Mouse (Mus musculus) myocyte (in vitro differentiated cells): Measurements from ENCODE around the gene Agpat1. TPM values are rescaled to one million over a fixed set of nuclear protein-coding genes. Genes with fewer than 3 reads are reported as not detected.

Experiments
- H3K27me3 ChIP-seq: one replicate; pipeline ENCODE4 v1.6.1; 2011; ENCODE audit not compliant: control insufficient read depth, insufficient read depth, insufficient read length
- H3K36me3 ChIP-seq: one replicate; pipeline ENCODE4 v1.6.1; 2011; ENCODE audit not compliant: control insufficient read depth, insufficient read depth
- H3K4me2 ChIP-seq: one replicate; pipeline ENCODE4 v1.6.1; 2011; ENCODE audit warnings: low read depth, control low read depth
- H3K4me3 ChIP-seq: one replicate; pipeline ENCODE4 v1.5.1; 2011; ENCODE audit warnings: mild to moderate bottlenecking, control low read depth, moderate library complexity
- H3K79me2 ChIP-seq: one replicate; pipeline ENCODE4 v1.6.1; 2011; ENCODE audit not compliant: control insufficient read depth, insufficient read depth
- H3ac ChIP-seq: one replicate; pipeline ENCODE4 v1.6.1; 2011; ENCODE audit not compliant: control insufficient read depth, insufficient read length
- CEBPB ChIP-seq: IDR thresholded peaks from 2 replicates; pipeline ENCODE4 v1.6.1; 2011; ENCODE audit warnings: mild to moderate bottlenecking, moderate library complexity; ENCODE audit not compliant: poor library complexity, insufficient read depth, severe bottlenecking
- E2F4 ChIP-seq: IDR thresholded peaks from one replicate; pipeline ENCODE4 v1.6.1; 2011; ENCODE audit warnings: mild to moderate bottlenecking, control low read depth, moderate library complexity; ENCODE audit not compliant: insufficient read depth
- MAX ChIP-seq: IDR thresholded peaks from one replicate; pipeline ENCODE4 v1.6.1; 2011; ENCODE audit warnings: low read depth, mild to moderate bottlenecking, control low read depth
- MYOD1 ChIP-seq, 3 experiments: IDR thresholded peaks; one replicate each; pipeline ENCODE4 v1.6.1; 2011; ENCODE audit warnings: control low read depth in 2 of 3, low read depth in 2 of 3, mild to moderate bottlenecking in 2 of 3, moderate library complexity in 1 of 3; ENCODE audit not compliant: insufficient read length in 2 of 3, control insufficient read depth in 1 of 3
- MYOG ChIP-seq, 3 experiments: IDR thresholded peaks; one replicate each; pipeline ENCODE4 v1.6.1; 2011; ENCODE audit warnings: control low read depth in 2 of 3, low read depth in 2 of 3, mild to moderate bottlenecking in 2 of 3; ENCODE audit not compliant: insufficient read length in 2 of 3, control insufficient read depth in 1 of 3, insufficient read depth in 1 of 3
- POLR2A ChIP-seq: IDR thresholded peaks from one replicate; pipeline ENCODE4 v1.6.1; 2011; ENCODE audit warnings: low read depth, mild to moderate bottlenecking, control low read depth, moderate library complexity; ENCODE audit not compliant: insufficient read length
- POLR2AphosphoS2 ChIP-seq: IDR thresholded peaks from one replicate; pipeline ENCODE4 v1.6.1; 2011; ENCODE audit warnings: low read depth, control low read depth; ENCODE audit not compliant: insufficient read length
- REST ChIP-seq: IDR thresholded peaks from one replicate; pipeline ENCODE4 v1.6.1; 2011; ENCODE audit warnings: mild to moderate bottlenecking, control low read depth, moderate library complexity; ENCODE audit not compliant: insufficient read depth, insufficient read length
- SRF ChIP-seq: IDR thresholded peaks from one replicate; pipeline ENCODE4 v1.6.1; 2011; ENCODE audit warnings: low read depth; ENCODE audit not compliant: control insufficient read depth, insufficient read length
- TCF12 ChIP-seq: IDR thresholded peaks from one replicate; pipeline ENCODE4 v1.6.1; 2011; ENCODE audit warnings: mild to moderate bottlenecking, control low read depth; ENCODE audit not compliant: poor library complexity, insufficient read depth, severe bottlenecking
- TCF3 ChIP-seq: IDR thresholded peaks from one replicate; pipeline ENCODE4 v1.6.1; 2011; ENCODE audit warnings: low read depth, control low read depth; ENCODE audit not compliant: insufficient read length
- USF1 ChIP-seq: IDR thresholded peaks from one replicate; pipeline ENCODE4 v1.6.1; 2011; ENCODE audit warnings: low read depth, mild to moderate bottlenecking, control low read depth, moderate library complexity
- polyA plus RNA-seq: library from polyadenylated mRNA; unstranded; fragments of >200 nt; fragmentation: generic; extraction: Trizol; gene quantifications from one replicate; pipeline ENCODE4 v1.2.1, GENCODE M21; 2012; ENCODE audit warnings: missing spikeins

Gene Agpat1
- polyA plus RNA-seq, 1 experiment, result 70.5 TPM

GRCm38 (mm10) chr17:34583397-34583796 lies 20.7 kb upstream of the Agpat1 start:
- no peak for TF ChIP-seq USF1
- TF ChIP-seq TCF3, result no peak
- no peak for TF ChIP-seq MAX
- no peak for TF ChIP-seq TCF12
- no peak for TF ChIP-seq SRF
- TF ChIP-seq POLR2A, result no peak
- TF ChIP-seq E2F4, result no peak
- TF ChIP-seq POLR2AphosphoS2, result no peak
- no peaks in the 10 kb centered on the region for H3K79me2 ChIP-seq
- H3ac ChIP-seq, result no peak overlapping the region
- H3K36me3 ChIP-seq, result no peaks in the 10 kb centered on the region
- no peak overlapping the region for H3K4me3 ChIP-seq
- peaks cover 9% of the 10 kb centered on the region for H3K27me3 ChIP-seq
- H3K4me2 ChIP-seq, result no peak overlapping the region

DNA sequence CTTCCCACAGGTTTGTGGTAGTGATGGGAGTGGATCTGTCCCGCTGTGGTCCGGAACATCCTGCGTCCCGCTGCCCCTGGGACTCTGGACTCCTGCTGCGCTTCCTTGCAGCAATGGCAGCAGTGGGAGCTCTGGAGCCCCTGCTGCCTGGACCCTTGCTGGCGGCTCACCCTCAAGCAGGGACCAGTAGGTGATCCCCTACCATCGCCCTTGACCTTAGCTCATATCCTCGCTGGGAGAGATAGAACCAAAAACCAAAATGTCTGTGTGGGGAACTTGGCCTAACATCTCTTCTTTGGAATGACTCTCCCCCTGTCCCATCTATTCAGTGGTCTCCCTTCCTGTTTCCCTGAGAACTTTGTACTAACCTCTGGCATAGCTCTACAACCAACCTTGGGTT lies 20.2 kb upstream of the Agpat1 start:
- Histone ChIP-seq H3K27me3 (peaks cover 9% of the 10 kb centered on the region), H3ac (no peak overlapping the region), H3K36me3 (no peaks in the 10 kb centered on the region), H3K4me2 (no peak overlapping the region), H3K4me3 (no peak overlapping the region), H3K79me2 (no peaks in the 10 kb centered on the region)
- TF ChIP-seq MAX, result no peak
- no peak for TF ChIP-seq POLR2AphosphoS2
- no peak for TF ChIP-seq REST
- no peak for TF ChIP-seq SRF
- TF ChIP-seq MYOG (IDR thresholded peaks at IDR 0.05; ENCODE audit: control insufficient read depth in 1 of 3, insufficient read depth in 1 of 3, insufficient read length in 2 of 3, low read depth in 2 of 3), result no peak
- no peak for TF ChIP-seq CEBPB
- TF ChIP-seq POLR2A, result no peak
- no peak for TF ChIP-seq USF1
- TF ChIP-seq TCF12, result no peak
- TF ChIP-seq E2F4, result no peak
- TF ChIP-seq MYOD1 (IDR thresholded peaks at IDR 0.05; ENCODE audit: control insufficient read depth in 1 of 3, insufficient read length in 2 of 3, low read depth in 2 of 3), result no peak
- no peak for TF ChIP-seq TCF3

- no peaks in the 10 kb centered on the region for H3K36me3 ChIP-seq
- H3K79me2 ChIP-seq, result no peaks in the 10 kb centered on the region
- H3ac ChIP-seq, result no peak overlapping the region
- peaks cover 9% of the 10 kb centered on the region for H3K27me3 ChIP-seq
- no peak overlapping the region for H3K4me3 ChIP-seq
- no peak for TF ChIP-seq MYOG (IDR thresholded peaks at IDR 0.05; ENCODE audit: control insufficient read depth in 1 of 3, insufficient read depth in 1 of 3, insufficient read length in 2 of 3, low read depth in 2 of 3)
- no peak for TF ChIP-seq POLR2AphosphoS2
- no peak for TF ChIP-seq MAX
- TF ChIP-seq SRF, result no peak
- no peak overlapping the region for H3K4me2 ChIP-seq
These were observed 18.9 kb upstream of the Agpat1 start for GRCm38 (mm10) chr17:34585121-34585520.

DNA sequence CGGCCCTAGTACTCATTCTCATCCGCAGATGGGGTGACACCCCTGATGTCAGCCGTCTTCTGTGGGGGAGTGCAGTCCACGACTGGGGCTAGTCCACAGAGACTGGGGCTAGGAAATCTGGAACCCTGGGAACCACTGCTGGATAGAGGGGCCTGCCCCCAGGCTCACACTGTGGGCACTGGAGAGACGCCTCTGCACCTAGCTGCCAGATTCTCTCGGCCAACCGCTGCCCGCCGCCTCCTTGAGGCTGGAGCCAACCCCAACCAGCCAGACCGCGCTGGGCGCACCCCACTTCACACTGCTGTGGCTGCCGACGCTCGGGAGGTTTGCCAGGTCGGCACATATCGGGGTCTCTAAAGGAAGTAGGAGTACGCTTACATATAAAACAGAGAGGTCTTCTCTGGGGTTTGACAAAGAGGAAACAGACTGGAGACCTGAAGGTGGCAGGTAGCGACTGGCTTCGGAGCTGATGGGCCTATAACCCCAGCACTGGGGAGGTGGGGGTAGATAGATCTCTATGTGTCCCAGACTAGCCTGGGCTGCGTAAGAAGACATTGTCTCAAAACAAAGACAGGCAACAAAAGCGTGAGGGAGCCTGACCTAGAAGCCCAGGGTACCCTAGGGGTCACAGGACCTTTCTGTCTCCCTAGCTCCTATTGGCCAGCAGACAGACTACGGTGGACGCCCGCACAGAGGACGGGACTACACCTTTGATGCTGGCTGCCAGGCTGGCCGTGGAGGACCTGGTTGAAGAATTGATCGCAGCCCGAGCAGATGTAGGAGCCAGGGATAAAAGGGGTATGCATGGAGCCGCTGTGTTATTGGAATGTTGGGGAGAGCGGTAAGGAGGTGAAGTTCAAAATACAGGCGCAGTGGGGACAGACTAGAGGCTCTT lies 17.9 kb upstream of the Agpat1 start:
- H3K27me3 ChIP-seq, result peaks cover 3% of the 10 kb centered on the region
- H3ac ChIP-seq, result peak overlapping the region; percentile 46
- peak overlapping the region; percentile 100 for H3K4me2 ChIP-seq
- TF ChIP-seq E2F4 (no peak), USF1 (no peak), REST (no peak), TCF12 (no peak), TCF3 (no peak), SRF (no peak), POLR2A (no peak), POLR2AphosphoS2 (no peak), MYOD1 (IDR thresholded peaks at IDR 0.05; ENCODE audit: control insufficient read depth in 1 of 3, insufficient read length in 2 of 3, low read depth in 2 of 3) (no peak), CEBPB (no peak), MAX (no peak)
- H3K79me2 ChIP-seq, result no peaks in the 10 kb centered on the region
- H3K4me3 ChIP-seq, result peak overlapping the region; percentile 46
- H3K36me3 ChIP-seq, result no peaks in the 10 kb centered on the region

DNA sequence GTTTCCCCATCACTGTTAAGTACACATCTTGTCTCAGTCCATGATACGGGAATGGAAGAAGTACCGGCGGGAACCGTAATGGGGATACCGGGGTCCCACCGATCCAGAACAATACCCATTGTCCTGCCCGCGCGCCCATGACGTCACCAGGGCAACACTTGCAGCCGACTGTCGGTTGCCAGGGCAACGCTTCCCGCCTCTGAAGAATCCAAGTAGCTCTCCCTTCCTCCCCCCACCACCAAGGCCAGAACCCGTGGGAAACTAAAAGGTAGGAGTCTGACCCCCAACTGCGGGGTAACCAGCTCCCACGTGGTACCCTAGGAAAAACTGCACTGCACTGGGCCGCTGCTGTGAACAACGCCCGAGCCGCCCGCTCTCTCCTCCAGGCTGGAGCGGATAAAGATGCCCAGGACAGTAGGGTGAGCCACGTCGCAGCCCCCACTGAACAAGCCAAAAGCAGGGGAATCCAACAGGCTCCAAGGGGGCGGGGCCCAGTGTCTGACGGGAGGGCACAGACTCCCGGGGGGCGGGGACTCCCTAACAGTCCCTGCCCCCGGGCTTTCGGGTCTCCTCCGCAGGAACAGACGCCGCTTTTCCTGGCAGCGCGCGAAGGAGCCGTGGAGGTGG lies 17.2 kb upstream of the Agpat1 start:
- peak overlapping the region; percentile 46 for H3K4me3 ChIP-seq
- TF ChIP-seq E2F4, result no peak
- TF ChIP-seq POLR2AphosphoS2, result peak; percentile 40
- no peaks in the 10 kb centered on the region for H3K36me3 ChIP-seq
- no peaks in the 10 kb centered on the region for H3K27me3 ChIP-seq
- peak overlapping the region; percentile 100 for H3K4me2 ChIP-seq
- H3K79me2 ChIP-seq, result no peaks in the 10 kb centered on the region
- peak overlapping the region; percentile 46 for H3ac ChIP-seq
